Mouse (Mus musculus): ENCODE data around the gene Rnd2.
"Not testable (repeated sequence)": the region's sequence is repeated elsewhere in the genome, so short reads cannot be mapped to it uniquely, and the experiment has no call there.

The Rnd2 gene

GRCm38 (mm10) chr11:101464211-101465100 is at the start of gene Rnd2:
Gene Rnd2 (plus strand): TSS chr11:101464999.
- DNase-seq (ENCODE audit: low read depth), result peak; percentile 93

GRCm38 (mm10) chr11:101415306-101415705 is 49.5 kb upstream of the Rnd2 start:
- DNase-seq (ENCODE audit: low read depth), result peak; percentile 55

- DNase-seq (ENCODE audit: low read depth), result peak; percentile 66
These were observed 48.2 kb upstream of the Rnd2 start for GRCm38 (mm10) chr11:101416433-101417100.

- peak; percentile 86 for DNase-seq (ENCODE audit: low read depth)
These were observed 47.5 kb upstream of the Rnd2 start, which contains the start of gene Aarsd1 for GRCm38 (mm10) chr11:101417101-101417855. Gene Aarsd1 (minus strand): TSS chr11:101417615.

- no peak for DNase-seq (ENCODE audit: low read depth)
These were observed 45.8 kb upstream of the Rnd2 start for GRCm38 (mm10) chr11:101418991-101419390.

GRCm38 (mm10) chr11:101419610-101420009 is 45.2 kb upstream of the Rnd2 start:
- peak; percentile 73 for DNase-seq (ENCODE audit: low read depth)

GRCm38 (mm10) chr11:101420148-101420547 is 44.7 kb upstream of the Rnd2 start:
- DNase-seq (ENCODE audit: low read depth), result no peak

GRCm38 (mm10) chr11:101424105-101424851 is 40.5 kb upstream of the Rnd2 start, which contains the start of gene Gm27029:
Gene Gm27029 (minus strand): TSS chr11:101424796.
- DNase-seq (ENCODE audit: low read depth), result no peak

- DNase-seq (ENCODE audit: low read depth), result peak; percentile 96
These were observed 39.6 kb upstream of the Rnd2 start, which contains the start of the genes Rundc1 and Ptges3l for GRCm38 (mm10) chr11:101424925-101425813. Gene Rundc1 (plus strand): TSS chr11:101425085. Gene Ptges3l (minus strand): TSS chr11:101425333.

- peak; percentile 63 for DNase-seq (ENCODE audit: low read depth)
These were observed 38.6 kb upstream of the Rnd2 start for GRCm38 (mm10) chr11:101426165-101426564.

- no peak for DNase-seq (ENCODE audit: low read depth)
These were observed 33.5 kb upstream of the Rnd2 start for GRCm38 (mm10) chr11:101431327-101431726.

- no peak for DNase-seq (ENCODE audit: low read depth)
These were observed 31.4 kb upstream of the Rnd2 start for GRCm38 (mm10) chr11:101433396-101433795.

- no peak for DNase-seq (ENCODE audit: low read depth)
These were observed 29.0 kb upstream of the Rnd2 start for GRCm38 (mm10) chr11:101435831-101436230.

- DNase-seq (ENCODE audit: low read depth), result no peak
These were observed 27.9 kb upstream of the Rnd2 start for GRCm38 (mm10) chr11:101436916-101437315.

GRCm38 (mm10) chr11:101438006-101438405 is 26.8 kb upstream of the Rnd2 start:
- not testable (repeated sequence) for DNase-seq (ENCODE audit: low read depth)

GRCm38 (mm10) chr11:101441450-101442126 is 23.2 kb upstream of the Rnd2 start:
- not testable (repeated sequence) for DNase-seq (ENCODE audit: low read depth)

GRCm38 (mm10) chr11:101442127-101442693 is 22.6 kb upstream of the Rnd2 start, which contains the start of gene Rpl27:
Gene Rpl27 (plus strand): TSS chr11:101442298.
- DNase-seq (ENCODE audit: low read depth), result peak; percentile 100

- peak; percentile 64 for DNase-seq (ENCODE audit: low read depth)
These were observed 22.0 kb upstream of the Rnd2 start for GRCm38 (mm10) chr11:101442760-101443159.

- peak; percentile 59 for DNase-seq (ENCODE audit: low read depth)
These were observed 18.5 kb upstream of the Rnd2 start for GRCm38 (mm10) chr11:101446319-101446718.

Measured in 416B (cell line).